Mouse (Mus musculus): ENCODE measurements at regions not wholly inside any gene's neighbourhood (a gene's known extent, or its start where the extent isn't known, plus 50 kb on each side); places are given as distances from the start of the nearest gene placed in this dataset.

GRCm38 (mm10) chr9:115526981-115527380, 216.8 kb upstream of the Stt3b start:
- no peak for TF ChIP-seq GATA1 (IDR thresholded peaks at IDR 0.05; ENCODE audit: borderline replicate concordance, low read length)
- no peak for TF ChIP-seq FLI1 (IDR thresholded peaks at IDR 0.05; ENCODE audit: low read length)
